Mouse (Mus musculus) neural tube, embryonic 14.5 days (tissue): ENCODE results near the gene Cend1. TPM values are rescaled to one million over a fixed set of nuclear protein-coding genes. Genes with fewer than 3 reads are reported as not detected.

Experiments
- ATAC-seq: fragments of 200-750 bp; cut with Nextera tagmentation; 2 replicates; pipeline ENCODE4 v1.8.0; 2017; ENCODE audit warnings: low read depth, mild to moderate bottlenecking, moderate TSS enrichment, moderate library complexity
- H3K27ac ChIP-seq: fragments of 300-500 bp; sonication (generic); 2 replicates; pipeline ENCODE4 v1.5.1; 2014; ENCODE audit warnings: low read depth, mild to moderate bottlenecking, control low read depth, low read length, moderate library complexity, mixed read lengths
- H3K27me3 ChIP-seq: fragments of 300-500 bp; sonication (generic); 2 replicates; pipeline ENCODE4 v1.6.1; 2014; ENCODE audit warnings: low read length; ENCODE audit not compliant: control insufficient read depth, insufficient read depth
- H3K36me3 ChIP-seq: fragments of 300-500 bp; sonication (generic); 2 replicates; pipeline ENCODE4 v1.6.1; 2014; ENCODE audit warnings: low read length, mixed read lengths; ENCODE audit not compliant: control insufficient read depth, insufficient read depth
- H3K4me1 ChIP-seq: fragments of 300-500 bp; sonication (generic); 2 replicates; pipeline ENCODE4 v1.6.1; 2014; ENCODE audit warnings: low read length; ENCODE audit not compliant: control insufficient read depth, insufficient read depth
- H3K4me2 ChIP-seq: fragments of 300-500 bp; sonication (generic); 2 replicates; pipeline ENCODE4 v1.6.1; 2014; ENCODE audit warnings: mild to moderate bottlenecking, low read depth, low read length, control low read depth
- H3K4me3 ChIP-seq: fragments of 300-500 bp; sonication (generic); 2 replicates; pipeline ENCODE4 v1.5.1; 2014; ENCODE audit warnings: low read depth, low read length, control low read depth, mixed read lengths
- H3K9ac ChIP-seq: fragments of 300-500 bp; sonication (generic); replicated peaks from 2 replicates; pipeline ENCODE4 v1.6.1; 2014; ENCODE audit warnings: low read depth, mild to moderate bottlenecking, control low read depth, low read length, mixed read lengths
- H3K9me3 ChIP-seq: fragments of 300-500 bp; sonication (generic); 2 replicates; pipeline ENCODE4 v1.6.1; 2016; ENCODE audit warnings: low read length; ENCODE audit not compliant: control insufficient read depth
- WGBS: fragments of 180-500 bp; shearing (Covaris S2); extraction: QIAGEN DNeasy Blood & Tissue Kit; methylation state at CpG from one replicate; pipeline ENCODE4 v1.1.7; 2014; 5-methylcytosine and 5-hydroxymethylcytosine counted together
- polyA plus RNA-seq: library from polyadenylated mRNA; unstranded; fragments of >200 nt; fragmentation: Nextera tagmentation; extraction: Ambion mirVana; gene quantifications from 2 replicates; pipeline ENCODE4 v1.2.1, GENCODE M21; 2014

Cend1 gene
- polyA plus RNA-seq, 1 experiment from 2014 or later = 70.7 TPM

DNA sequence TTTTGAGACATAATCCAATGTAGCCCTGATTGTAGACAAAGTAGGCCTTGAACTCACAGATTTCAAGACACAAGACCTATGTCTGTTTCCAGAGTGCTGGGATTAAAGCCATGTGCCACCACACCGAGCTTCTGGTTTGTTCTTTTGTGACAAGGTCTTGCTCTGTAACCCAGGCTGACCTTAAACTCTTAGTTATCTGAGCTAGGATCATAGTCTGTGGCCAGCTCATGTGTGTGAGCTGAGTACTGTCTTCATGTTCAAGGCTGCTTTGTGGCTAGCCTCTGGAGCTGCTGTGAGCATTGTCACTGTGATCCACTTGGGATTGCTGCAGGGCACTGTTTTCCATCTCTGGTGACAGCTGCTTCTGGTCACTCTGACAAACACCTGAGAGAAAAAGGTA lies 33.9 kb downstream of the Cend1 start:
- H3K27ac ChIP-seq = no peak overlapping the region
- WGBS = 79% methylated on average over 1 of the region's 1 CpGs
- H3K4me3 ChIP-seq = no peak overlapping the region
- no peaks in the 10 kb centered on the region for H3K9me3 ChIP-seq
- H3K27me3 ChIP-seq = no peaks in the 10 kb centered on the region
- ATAC-seq = no peak
- peaks cover 8% of the 10 kb centered on the region for H3K4me1 ChIP-seq
- no peak overlapping the region for H3K9ac ChIP-seq
- no peak overlapping the region for H3K4me2 ChIP-seq
- H3K36me3 ChIP-seq = peaks cover 29% of the 10 kb centered on the region

GRCm38 (mm10) chr7:141394771-141395170 lies 34.5 kb downstream of the Cend1 start:
- Histone ChIP-seq H3K9me3 (no peaks in the 10 kb centered on the region), H3K9ac (no peak overlapping the region), H3K4me1 (peaks cover 8% of the 10 kb centered on the region), H3K27ac (no peak overlapping the region), H3K4me2 (no peak overlapping the region), H3K36me3 (peaks cover 23% of the 10 kb centered on the region), H3K4me3 (no peak overlapping the region), H3K27me3 (no peaks in the 10 kb centered on the region)
- ATAC-seq = no peak
- 28% methylated on average over 6 of the region's 6 CpGs for WGBS

DNA sequence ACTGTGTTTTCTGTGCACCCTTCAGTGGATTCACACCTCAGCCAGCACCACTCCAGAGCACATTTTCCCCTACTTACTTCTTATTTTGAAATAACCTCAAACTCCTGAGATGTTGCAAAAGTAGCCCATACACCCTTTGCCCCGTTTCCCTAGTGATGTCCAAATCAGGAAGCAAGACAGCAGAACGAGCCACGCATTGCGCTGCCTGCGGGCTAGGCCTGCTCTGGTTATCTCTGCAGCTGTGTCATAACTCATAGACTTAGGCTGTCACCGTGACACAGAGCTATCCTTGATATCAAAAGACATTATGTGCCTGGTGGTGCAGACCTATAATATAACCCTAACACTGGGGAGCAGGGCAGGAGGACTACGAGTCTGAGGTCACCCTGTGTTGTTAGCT lies 35.1 kb downstream of the Cend1 start:
- no peak for ATAC-seq
- Histone ChIP-seq H3K27me3 (no peaks in the 10 kb centered on the region), H3K4me3 (no peak overlapping the region), H3K4me2 (no peak overlapping the region), H3K27ac (no peak overlapping the region), H3K4me1 (peaks cover 8% of the 10 kb centered on the region), H3K9ac (no peak overlapping the region), H3K36me3 (peaks cover 18% of the 10 kb centered on the region), H3K9me3 (no peaks in the 10 kb centered on the region)
- 91% methylated on average over 7 of the region's 7 CpGs for WGBS

GRCm38 (mm10) chr7:141392552-141393222 lies 36.6 kb downstream of the Cend1 start:
- Histone ChIP-seq H3K9ac (peak overlapping the region; percentile 66), H3K27me3 (no peaks in the 10 kb centered on the region), H3K4me1 (peaks cover 8% of the 10 kb centered on the region), H3K36me3 (peaks cover 6% of the 10 kb centered on the region), H3K27ac (peak overlapping the region; percentile 77; the same call in 1 of the 2 replicates), H3K4me3 (peak overlapping the region; percentile 68), H3K9me3 (no peaks in the 10 kb centered on the region), H3K4me2 (peak overlapping the region; percentile 68)
- 24% methylated on average over 9 of the region's 9 CpGs for WGBS
- no peak for ATAC-seq

GRCm38 (mm10) chr7:141391625-141392551 lies 37.4 kb downstream of the Cend1 start, which contains the start of gene Taldo1:
Taldo1 (plus strand) TSS chr7:141392199.
- Histone ChIP-seq H3K9ac (peak within 1 kb of the TSS; percentile 66), H3K9me3 (no peaks in the 10 kb centered on the region), H3K4me1 (peaks cover 8% of the 10 kb centered on the region), H3K27me3 (no peaks in the 10 kb centered on the region), H3K27ac (peak within 1 kb of the TSS; percentile 77), H3K36me3 (peaks cover 6% of the 10 kb centered on the region), H3K4me3 (peak within 1 kb of the TSS; percentile 68), H3K4me2 (peak within 1 kb of the TSS; percentile 68)
- peak; percentile 95 for ATAC-seq
- WGBS = under 1% methylated on average over 57 of the region's 57 CpGs

DNA sequence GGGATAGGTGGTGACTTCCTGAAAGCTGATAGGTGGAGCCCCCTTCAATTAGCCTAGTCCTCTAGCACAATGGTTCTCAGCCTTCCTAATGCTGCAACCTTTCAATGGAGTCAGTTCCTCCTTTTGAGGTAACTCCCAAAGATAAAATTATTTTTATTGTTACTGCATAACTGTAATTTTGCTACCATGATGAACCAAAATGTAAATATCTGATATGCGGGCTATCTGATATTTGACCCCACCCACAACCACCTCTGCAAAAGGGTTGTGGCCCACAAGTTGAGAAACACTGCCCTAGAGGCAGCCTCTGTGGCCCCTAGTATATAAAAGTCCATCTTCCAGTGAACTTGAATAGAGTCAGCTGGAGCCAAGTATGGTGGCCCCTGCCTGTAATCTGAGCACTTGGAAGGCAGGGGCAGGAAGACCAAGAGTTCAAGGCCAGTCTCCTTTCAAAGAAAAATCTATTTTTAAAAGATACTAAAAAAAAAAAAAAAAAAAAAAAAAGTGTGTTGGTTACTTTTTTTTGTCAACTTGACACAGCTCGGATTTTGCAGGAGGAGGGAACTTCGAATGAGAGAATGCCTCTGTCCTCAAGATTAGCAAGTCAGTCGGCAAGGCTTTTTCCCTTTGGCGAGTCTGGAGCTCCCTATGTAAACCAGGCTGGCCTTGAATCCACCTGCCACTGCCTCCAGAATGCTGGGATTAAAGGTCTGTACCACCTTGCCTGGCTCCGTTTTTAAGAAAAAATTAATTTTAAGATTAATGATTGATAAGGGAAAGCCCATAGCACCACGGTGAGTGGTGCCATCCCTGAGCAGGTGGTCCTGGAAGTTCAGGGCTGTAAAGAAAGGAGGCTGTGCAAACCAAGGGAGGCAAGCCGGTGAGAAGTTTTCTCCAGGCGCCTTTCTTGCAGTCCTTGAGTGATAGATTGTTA lies 38.7 kb downstream of the Cend1 start:
- Histone ChIP-seq H3K4me3 (no peak overlapping the region), H3K4me1 (peaks cover 8% of the 10 kb centered on the region), H3K36me3 (no peaks in the 10 kb centered on the region), H3K27me3 (no peaks in the 10 kb centered on the region), H3K9me3 (no peaks in the 10 kb centered on the region), H3K27ac (no peak overlapping the region), H3K9ac (no peak overlapping the region), H3K4me2 (no peak overlapping the region)
- ATAC-seq = no peak
- 55% methylated on average over 9 of the region's 9 CpGs for WGBS

- Histone ChIP-seq H3K27me3 (no peaks in the 10 kb centered on the region), H3K4me2 (no peak overlapping the region), H3K4me3 (no peak overlapping the region), H3K36me3 (no peaks in the 10 kb centered on the region), H3K9ac (no peak overlapping the region), H3K27ac (no peak overlapping the region), H3K4me1 (peaks cover 8% of the 10 kb centered on the region), H3K9me3 (no peaks in the 10 kb centered on the region)
- 43% methylated on average over 3 of the region's 3 CpGs for WGBS
- no peak for ATAC-seq
Observed at GRCm38 (mm10) chr7:141388487-141389109, 40.7 kb downstream of the Cend1 start.

DNA sequence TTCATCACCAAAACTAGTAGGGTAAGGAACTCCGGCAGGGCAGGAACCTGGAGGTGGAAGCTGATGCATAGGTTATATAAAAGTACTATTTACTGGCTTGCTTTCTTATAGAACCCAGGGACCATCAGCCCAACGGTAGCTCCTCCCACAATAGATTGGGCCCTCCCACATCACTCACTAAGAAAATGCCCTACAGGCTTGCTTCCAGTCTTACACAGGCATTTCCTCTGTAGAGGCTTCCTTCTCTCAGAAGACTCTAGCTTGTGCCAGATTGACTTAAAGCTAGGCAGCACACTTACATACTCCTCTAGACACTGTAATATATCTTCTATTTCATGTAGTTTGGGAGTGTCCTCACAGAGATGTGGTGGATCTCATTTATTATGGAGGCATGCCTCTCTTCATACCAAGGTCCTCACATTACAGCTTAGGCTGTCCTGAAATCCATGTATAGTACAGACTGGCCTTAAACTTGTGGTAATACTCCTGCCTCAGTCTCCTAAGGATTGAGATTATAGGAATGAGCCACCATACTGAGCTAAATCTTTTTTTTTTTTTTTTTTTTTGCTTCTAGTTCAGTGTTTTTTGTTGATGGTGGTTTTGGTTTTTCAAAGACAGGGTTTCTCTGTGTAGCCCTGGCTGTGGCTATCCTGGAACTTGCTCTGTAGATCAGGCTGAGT lies 41.3 kb downstream of the Cend1 start:
- Histone ChIP-seq H3K4me2 (no peak overlapping the region), H3K36me3 (no peaks in the 10 kb centered on the region), H3K9ac (no peak overlapping the region), H3K27me3 (no peaks in the 10 kb centered on the region), H3K4me1 (peaks cover 4% of the 10 kb centered on the region), H3K9me3 (no peaks in the 10 kb centered on the region), H3K27ac (no peak overlapping the region), H3K4me3 (no peak overlapping the region)
- ATAC-seq = no peak
- 53% methylated on average over 2 of the region's 2 CpGs for WGBS
